Mouse (Mus musculus) large intestine, adult 2 months (tissue): ENCODE results near the gene Amigo1. TPM values are rescaled to one million over a fixed set of nuclear protein-coding genes. Genes with fewer than 3 reads are reported as not detected.
A peak's percentile ranks its signal among the peaks of the same experiment; 100 is the strongest.

Experiments
- DNase-seq: peaks from one replicate; pipeline ENCODE4 v3.0.0-alpha.2; 2012; ENCODE audit warnings: low read depth, low spot score
- WGBS: fragments of 180-500 bp; shearing (Covaris S2); methylation state at CpG from one replicate; pipeline ENCODE4 v1.1.7; 2018; 5-methylcytosine and 5-hydroxymethylcytosine counted together
- polyA plus RNA-seq: library from polyadenylated mRNA; depleted of rRNA; stranded (reverse); fragments of >200 nt; gene quantifications from 2 replicates; pipeline ENCODE4 v1.2.3, GENCODE M21; 2012; rRNA removed

The Amigo1 gene
- polyA plus RNA-seq: 7.3 and 11.9 TPM in 2 replicates

GRCm38 (mm10) chr3:108186098-108187047 is at the start of gene Amigo1:
Amigo1 (plus strand) TSS chr3:108186335.
- 2% methylated on average over 87 of the region's 100 CpGs for WGBS
- DNase-seq: no peak

GRCm38 (mm10) chr3:108139113-108139512 is 47.0 kb upstream of the Amigo1 start:
- no peak for DNase-seq
- 25% methylated on average over 1 of the region's 1 CpGs for WGBS

DNA sequence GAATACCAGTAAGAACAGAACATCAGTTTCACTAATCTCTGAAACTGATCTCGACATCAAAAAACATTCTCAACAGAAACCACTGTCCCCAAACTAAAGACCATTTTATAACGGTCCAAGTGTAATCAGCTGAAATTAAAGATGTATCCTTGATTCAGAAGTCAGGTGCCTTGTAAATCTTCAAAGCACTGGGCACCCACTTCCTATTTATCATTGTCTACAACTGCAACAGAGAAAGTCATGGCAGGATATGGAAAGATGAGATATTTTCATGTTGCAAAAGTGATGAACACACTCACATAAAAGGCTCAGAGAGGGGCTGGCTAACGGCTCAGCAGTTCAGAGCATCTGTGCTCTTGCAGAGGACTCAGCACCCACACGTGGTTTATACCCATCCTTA is 45.3 kb upstream of the Amigo1 start:
- WGBS: 60% methylated on average over 4 of the region's 4 CpGs

GRCm38 (mm10) chr3:108145534-108146445 is 40.3 kb upstream of the Amigo1 start, which contains the start of gene Gnai3:
Gnai3 (minus strand) TSS chr3:108146146.
- under 1% methylated on average over 63 of the region's 63 CpGs for WGBS
- peak; percentile 81 for DNase-seq

More for the DNA sequence above, 45.3 kb upstream of the Amigo1 start:
- DNase-seq: no peak

- WGBS: 41% methylated on average over 5 of the region's 5 CpGs
- DNase-seq: no peak
These were observed 39.5 kb upstream of the Amigo1 start for GRCm38 (mm10) chr3:108146671-108147070.

DNA sequence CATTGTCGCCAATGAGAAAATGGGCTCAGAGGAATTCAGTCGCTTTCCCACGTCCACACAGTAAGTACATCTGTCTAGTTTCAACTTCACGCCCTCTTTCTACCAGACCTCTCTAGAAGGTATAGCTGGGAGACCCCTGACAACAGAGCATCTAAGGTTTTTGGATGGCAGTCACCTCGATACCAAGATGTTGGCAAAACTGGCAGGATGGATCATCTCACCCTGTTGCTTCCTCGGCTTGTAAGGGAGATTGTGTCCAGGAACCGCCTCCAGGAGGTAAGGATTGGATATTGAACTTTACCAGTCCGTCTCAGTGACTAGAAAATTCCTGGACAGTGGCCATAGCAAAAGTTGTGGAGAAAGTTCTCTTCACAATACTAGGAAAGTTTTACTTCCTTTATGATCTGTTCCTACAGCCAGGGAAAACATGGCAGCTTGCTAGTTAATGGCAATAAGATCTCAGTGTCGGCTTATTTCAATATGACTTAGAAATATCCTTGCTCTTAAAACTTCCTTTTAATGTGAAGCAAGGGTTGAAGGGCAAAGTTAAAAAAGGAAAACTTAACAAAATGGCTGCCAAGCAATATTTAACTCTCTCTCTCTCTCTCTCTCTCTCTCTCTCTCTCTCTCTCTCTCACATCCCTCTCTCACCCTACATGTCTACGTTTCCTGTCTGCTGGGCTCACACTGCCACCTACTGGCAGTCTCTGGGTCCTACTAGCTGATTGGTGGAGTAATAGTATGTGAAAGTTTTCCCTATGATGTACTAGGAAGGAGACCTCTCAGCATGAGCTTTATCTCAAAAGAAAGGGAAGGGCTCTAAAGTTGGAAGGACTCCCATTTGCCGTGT is 38.5 kb upstream of the Amigo1 start:
- DNase-seq: peak; percentile 91
- WGBS: 40% methylated on average over 11 of the region's 11 CpGs

DNA sequence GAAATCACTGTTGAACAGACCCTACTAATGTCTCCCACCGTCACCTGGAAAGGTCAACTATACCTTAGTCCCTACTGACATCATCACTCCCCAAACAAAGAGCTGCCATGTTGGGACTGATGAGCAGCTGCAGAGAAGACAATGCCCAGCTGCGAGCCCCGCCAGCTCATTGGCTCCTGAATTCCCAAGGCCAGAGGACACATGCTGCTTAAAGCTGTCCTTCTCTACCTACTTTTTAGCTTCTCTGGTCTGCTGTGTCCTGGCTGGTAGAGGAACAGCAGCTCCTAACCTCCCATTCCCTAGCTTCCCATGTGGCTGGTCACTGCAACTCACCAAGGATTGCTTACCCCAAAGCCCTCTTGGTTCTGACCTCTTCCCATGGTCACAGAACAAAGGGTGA is 33.8 kb upstream of the Amigo1 start:
- DNase-seq: no peak
- WGBS: 85% methylated on average over 3 of the region's 3 CpGs

DNA sequence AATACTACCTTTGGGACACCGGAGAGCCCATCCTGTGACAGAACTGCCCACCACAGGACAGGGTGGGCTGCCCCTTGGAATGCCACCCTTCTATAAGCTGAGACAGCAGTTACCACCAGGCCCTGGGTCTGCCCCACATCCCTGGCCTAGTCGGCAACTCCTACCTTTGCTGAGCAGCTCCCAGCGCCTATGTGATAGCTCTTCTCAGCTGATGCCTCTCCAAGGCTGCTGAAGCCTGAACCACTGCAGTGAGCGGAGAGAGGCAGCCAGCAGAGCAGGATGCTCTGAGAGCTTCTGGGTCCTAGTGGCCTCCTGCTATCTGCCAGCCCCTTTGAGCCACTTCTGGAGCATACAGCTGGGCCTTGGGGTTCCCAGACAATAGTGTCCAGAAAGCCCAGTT is 31.5 kb upstream of the Amigo1 start, which contains the start of gene Gpr61:
TSS of gene Gpr61 (minus strand) at position 227 of the 400 bp plus-strand sequence.
- DNase-seq: no peak
- WGBS: 70% methylated on average over 4 of the region's 4 CpGs

- 78% methylated on average over 9 of the region's 9 CpGs for WGBS
- no peak for DNase-seq
These were observed 27.6 kb upstream of the Amigo1 start for GRCm38 (mm10) chr3:108158383-108159037.

- DNase-seq: no peak
- 55% methylated on average over 5 of the region's 5 CpGs for WGBS
These were observed 22.0 kb upstream of the Amigo1 start for GRCm38 (mm10) chr3:108164091-108164490.

DNA sequence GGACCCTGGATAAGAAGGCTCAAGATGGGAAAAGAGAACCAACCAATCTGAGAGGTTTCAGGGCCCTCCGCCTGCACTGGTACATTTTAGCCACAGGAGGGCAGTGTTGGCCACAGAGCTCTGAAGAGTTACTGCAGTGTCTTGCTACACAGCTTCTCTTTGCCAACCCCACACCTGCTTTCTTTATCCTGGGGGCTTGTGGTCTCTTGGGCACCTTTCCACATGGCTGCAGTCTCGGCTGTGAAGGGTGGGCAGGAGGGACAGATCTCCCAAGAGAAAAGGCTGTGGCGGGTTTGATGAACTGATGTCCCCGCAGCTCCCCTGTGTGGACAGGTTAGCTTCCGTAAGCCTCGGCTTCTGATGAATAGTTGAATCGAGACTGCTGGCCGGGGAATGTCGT is 21.3 kb upstream of the Amigo1 start:
- DNase-seq: peak; percentile 59
- WGBS: 14% methylated on average over 9 of the region's 9 CpGs

DNA sequence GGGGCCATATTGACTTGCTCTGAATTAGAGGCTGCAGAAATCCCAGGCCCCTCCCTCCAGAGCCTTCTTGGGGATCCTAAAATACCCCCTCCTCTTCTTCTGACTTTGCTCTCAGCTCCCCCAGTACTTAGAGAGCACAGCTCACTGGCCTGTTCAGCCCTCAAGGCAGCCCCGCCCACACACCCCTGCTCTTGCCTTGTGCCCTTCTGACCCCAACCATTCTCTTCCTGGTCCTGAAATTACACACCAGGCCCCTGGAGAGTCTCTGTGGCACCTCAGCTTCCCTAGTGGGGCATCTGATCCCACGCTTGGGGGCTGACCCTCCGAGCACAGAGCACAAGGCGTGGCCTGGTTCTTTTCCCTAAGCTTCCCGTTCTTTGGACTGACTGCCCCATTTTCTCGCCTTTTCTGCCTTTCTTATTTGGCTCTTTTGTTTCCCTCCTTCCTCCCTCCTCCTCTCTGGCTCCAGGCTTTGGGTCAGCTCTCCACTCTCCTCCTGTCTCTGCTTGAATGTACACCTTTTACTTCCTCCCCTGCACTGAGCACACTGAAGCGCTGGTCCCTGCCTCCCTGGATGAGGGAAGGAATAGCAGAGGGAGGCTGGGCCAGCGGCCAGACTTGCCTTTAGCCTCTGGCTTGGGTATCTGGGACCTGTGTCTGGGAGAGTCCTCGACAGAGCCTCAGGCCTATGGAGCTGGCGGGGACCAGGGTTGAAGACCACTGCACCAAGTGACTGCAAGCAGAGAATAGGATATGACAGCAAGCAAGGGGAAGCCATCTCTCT is 20.4 kb upstream of the Amigo1 start:
- WGBS: 43% methylated on average over 10 of the region's 10 CpGs
- no peak for DNase-seq

DNA sequence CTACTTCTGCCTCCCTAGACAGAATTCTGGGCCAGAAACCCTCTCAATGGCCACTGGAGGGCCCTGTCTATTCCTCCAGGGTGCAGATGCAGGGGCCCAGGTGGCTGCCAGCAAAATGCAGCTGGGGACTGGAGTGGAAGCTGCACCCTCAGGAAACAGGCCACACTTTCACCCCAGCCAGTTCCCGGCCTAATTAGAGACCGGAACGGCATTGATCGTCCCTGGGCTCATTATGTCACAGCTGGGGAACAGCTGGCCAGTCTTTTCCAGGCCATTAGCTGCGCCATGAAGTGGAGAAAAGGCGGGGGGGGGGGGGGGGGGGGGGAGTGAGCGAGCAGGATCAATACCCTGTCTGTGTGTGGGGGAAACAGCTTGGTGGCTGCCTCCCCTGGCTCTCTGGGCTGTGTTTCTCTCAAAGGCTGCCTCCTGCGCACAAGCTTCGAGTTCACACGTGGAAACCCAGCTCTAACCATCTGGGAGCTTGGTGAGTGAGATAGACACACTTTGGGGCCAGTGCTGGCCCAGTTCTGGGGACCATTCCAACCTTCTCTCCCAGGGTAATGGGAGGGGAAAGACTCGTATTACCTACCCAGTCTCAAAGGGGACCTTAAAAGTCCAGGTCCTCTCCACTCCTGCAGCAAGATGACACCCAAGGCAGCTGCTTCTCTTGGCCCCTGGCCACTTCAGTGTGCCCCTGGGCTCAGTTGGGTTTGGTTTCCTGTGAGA is 19.5 kb upstream of the Amigo1 start:
- WGBS: 44% methylated on average over 11 of the region's 11 CpGs
- no peak for DNase-seq

- WGBS: 63% methylated on average over 14 of the region's 14 CpGs
- no peak for DNase-seq
These were observed 18.6 kb upstream of the Amigo1 start for GRCm38 (mm10) chr3:108167499-108167898.

DNA sequence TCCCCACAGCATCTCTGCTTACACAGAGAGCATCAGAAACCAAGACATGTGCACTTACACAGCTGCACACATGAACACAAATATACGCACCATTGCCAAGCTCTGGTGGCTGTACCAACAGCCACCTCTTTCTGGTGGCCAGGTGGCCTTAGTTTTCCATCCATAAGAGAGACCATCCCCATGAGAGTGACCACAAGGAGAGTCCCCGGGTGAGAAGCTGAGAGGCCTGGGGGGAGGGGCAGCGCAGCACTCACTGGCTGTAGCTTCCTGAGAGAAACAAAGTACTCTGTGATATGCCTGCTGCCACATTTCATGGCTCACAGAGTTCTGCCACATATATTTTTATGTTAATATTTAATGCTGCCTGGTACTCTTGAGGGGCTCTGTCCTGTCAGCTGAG is 16.9 kb upstream of the Amigo1 start:
- no peak for DNase-seq
- 60% methylated on average over 3 of the region's 3 CpGs for WGBS

GRCm38 (mm10) chr3:108174672-108175531 is 11.2 kb upstream of the Amigo1 start:
- 37% methylated on average over 14 of the region's 14 CpGs for WGBS
- no peak for DNase-seq
